Mouse (Mus musculus): Measurements from ENCODE around the gene Tnfrsf22. TPM values are rescaled to one million over a fixed set of nuclear protein-coding genes. Genes with fewer than 3 reads are reported as not detected.

Tnfrsf22 gene
- polyA plus RNA-seq, 1 experiment from 2014 or later: 8.1 TPM

DNA sequence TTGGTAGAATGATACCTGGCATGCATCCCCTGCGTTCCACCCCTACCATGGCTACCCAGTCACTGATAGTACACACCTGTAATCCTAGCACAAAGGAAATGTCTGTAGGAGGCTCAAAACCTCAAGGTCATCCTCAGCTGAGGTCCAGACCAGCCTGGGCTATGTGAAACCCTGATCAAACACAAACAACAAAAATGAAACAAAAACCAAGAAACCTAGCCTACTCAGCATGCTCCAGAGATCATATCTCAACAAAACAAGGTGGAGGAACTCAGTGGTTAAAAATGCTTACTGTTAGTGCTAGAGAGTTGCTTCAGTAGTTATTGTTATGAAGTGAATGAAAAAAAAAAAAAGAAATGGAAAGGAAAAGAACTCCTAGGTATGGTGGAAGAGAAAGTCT lies 20.9 kb downstream of the Tnfrsf22 start, which contains the start of gene Tnfrsf26:
Gene Tnfrsf26, minus strand, starts transcription at position 183 of the 400 bp plus-strand sequence.
- Histone ChIP-seq H3K27me3 (no peaks in the 10 kb centered on the region), H3K4me1 (no peaks in the 10 kb centered on the region), H3K9ac (no peak within 1 kb of the TSS), H3K36me3 (no peaks in the 10 kb centered on the region), H3K4me3 (no peak within 1 kb of the TSS), H3K4me2 (no peak within 1 kb of the TSS), H3K27ac (no peak within 1 kb of the TSS), H3K9me3 (no peaks in the 10 kb centered on the region)
- no peak for ATAC-seq (ENCODE audit: borderline replicate concordance, extremely low read depth, low FRiP score, low TSS enrichment)
- WGBS: 96% methylated on average over 1 of the region's 1 CpGs

DNA sequence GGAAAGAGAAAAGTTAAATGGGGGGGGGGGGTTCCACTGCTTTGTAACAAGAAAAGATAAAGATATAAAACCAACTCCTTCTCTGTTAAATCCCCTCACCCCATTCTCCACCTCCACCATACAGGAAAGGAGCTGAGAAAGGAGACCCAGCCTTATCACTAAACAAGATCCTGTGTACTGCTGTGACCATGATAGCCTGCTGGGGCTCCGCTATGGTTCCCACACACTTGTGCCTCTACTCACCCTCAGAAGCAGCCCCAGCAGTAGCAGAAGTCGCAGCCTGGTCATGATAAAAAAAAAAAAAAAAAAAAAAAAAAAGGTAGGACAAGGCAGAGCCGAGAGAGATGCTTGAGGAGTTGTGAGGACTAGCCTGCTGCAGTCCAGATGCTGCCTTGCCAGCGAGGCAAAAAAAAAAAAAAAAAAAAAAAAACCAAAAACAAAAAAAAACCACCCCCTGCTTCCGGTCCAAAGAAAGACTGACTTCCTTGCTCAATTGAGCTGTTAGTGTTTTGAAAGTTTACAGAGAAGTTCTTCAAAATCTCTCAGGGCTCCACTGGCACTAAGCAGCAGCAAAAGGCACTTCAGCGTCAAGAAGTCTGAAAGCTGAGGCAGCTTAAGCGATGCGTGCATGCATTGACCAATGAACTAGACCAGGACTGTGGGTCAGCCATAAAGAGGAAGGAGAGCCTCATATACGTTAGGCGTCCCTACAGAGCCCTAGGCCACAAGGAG lies 21.7 kb downstream of the Tnfrsf22 start:
- Histone ChIP-seq H3K27ac (no peak overlapping the region), H3K4me3 (no peak overlapping the region), H3K4me1 (no peaks in the 10 kb centered on the region), H3K9ac (no peak overlapping the region), H3K4me2 (no peak overlapping the region), H3K27me3 (no peaks in the 10 kb centered on the region), H3K9me3 (no peaks in the 10 kb centered on the region), H3K36me3 (no peaks in the 10 kb centered on the region)
- ATAC-seq (ENCODE audit: borderline replicate concordance, extremely low read depth, low FRiP score, low TSS enrichment): no peak
- WGBS: 50% methylated on average over 10 of the region's 10 CpGs

DNA sequence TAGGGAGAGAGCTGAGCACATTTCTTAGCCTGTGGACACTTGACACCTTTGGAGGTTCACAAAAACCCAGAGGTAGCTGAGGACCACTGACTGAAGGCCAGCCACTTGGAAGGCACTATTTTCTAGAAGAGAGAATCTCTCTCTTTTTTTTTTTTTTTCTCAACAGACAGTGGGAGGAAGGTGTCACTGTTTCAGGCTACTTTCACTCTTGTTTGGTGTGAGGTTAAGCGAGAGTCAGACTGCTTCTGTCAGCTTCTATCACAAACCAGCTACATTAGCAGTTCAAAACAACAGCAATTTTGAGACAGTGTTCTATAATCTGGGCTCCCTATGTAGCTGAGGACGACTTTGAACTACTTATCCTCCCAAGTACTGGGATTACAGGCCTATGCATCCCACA lies 23.3 kb downstream of the Tnfrsf22 start:
- ATAC-seq (ENCODE audit: borderline replicate concordance, extremely low read depth, low FRiP score, low TSS enrichment): no peak
- no peak overlapping the region for H3K27ac ChIP-seq
- H3K27me3 ChIP-seq: no peaks in the 10 kb centered on the region
- H3K4me1 ChIP-seq: no peaks in the 10 kb centered on the region
- no peak overlapping the region for H3K4me2 ChIP-seq
- no peaks in the 10 kb centered on the region for H3K9me3 ChIP-seq
- H3K4me3 ChIP-seq: no peak overlapping the region
- WGBS: 50% methylated on average over 2 of the region's 2 CpGs
- no peaks in the 10 kb centered on the region for H3K36me3 ChIP-seq
- H3K9ac ChIP-seq: no peak overlapping the region

DNA sequence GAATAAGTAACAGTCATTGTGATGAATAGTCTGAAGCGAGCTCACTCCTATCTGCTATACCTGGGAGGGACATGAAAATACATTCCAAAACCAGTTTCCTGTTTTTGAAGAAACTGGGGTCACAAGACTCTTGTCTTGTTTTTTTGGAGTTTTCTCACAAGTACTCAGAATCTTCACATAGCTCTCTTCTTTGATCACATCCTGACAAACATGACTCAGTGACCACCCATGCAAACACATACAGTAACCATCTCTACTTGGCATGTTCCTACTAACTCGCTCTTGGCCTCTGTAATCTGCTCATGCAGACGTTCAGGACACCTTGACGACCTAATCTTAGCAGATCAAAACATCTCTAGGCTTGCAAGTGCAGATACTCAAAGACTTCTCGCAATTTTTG lies 24.3 kb downstream of the Tnfrsf22 start:
- H3K9me3 ChIP-seq: no peaks in the 10 kb centered on the region
- WGBS: 55% methylated on average over 5 of the region's 5 CpGs
- ATAC-seq (ENCODE audit: borderline replicate concordance, extremely low read depth, low FRiP score, low TSS enrichment): no peak
- H3K27ac ChIP-seq: no peak overlapping the region
- H3K9ac ChIP-seq: no peak overlapping the region
- no peak overlapping the region for H3K4me3 ChIP-seq
- H3K36me3 ChIP-seq: no peaks in the 10 kb centered on the region
- H3K4me2 ChIP-seq: no peak overlapping the region
- H3K4me1 ChIP-seq: no peaks in the 10 kb centered on the region
- H3K27me3 ChIP-seq: no peaks in the 10 kb centered on the region

DNA sequence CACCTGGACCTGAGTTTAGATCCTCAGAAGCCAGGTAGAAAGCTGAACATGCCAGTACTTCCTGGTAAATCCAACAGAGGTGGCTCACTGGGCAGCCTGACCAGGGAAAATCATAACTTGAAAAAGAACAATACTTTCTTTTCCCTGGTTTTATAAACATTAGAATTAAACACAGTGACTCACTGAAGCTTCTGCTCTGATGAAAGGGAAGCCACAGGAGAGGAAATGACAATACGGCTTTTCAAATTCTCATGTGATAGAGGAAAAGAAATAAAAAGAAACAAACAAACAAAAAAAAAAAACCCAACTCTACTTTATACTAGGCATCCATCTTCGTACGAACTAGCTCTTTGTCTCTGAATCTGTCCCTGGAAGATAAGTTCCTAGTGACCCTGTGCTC lies 24.9 kb downstream of the Tnfrsf22 start:
- WGBS: 65% methylated on average over 3 of the region's 3 CpGs
- Histone ChIP-seq H3K27me3 (no peaks in the 10 kb centered on the region), H3K27ac (no peak overlapping the region), H3K4me2 (no peak overlapping the region), H3K9ac (no peak overlapping the region), H3K4me3 (no peak overlapping the region), H3K4me1 (no peaks in the 10 kb centered on the region), H3K36me3 (no peaks in the 10 kb centered on the region), H3K9me3 (no peaks in the 10 kb centered on the region)
- no peak for ATAC-seq (ENCODE audit: borderline replicate concordance, extremely low read depth, low FRiP score, low TSS enrichment)

DNA sequence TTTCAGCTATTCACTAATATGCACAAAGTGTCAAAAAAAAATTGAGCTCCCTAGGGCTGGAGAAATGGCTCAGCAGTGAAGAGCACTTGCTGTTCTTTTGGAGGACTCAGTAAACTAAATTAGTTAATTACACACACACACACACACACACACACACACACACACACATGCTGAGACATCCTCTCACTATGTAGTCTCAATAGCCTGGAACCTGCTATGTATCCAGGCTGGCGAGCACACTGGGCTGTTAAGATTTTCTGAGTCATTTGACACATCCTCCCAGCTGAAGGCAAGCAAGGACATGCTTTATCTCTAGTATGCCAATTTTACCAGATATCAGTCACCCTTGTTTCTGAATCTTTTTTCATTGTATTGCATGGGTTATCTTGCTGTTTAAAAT lies 28.5 kb downstream of the Tnfrsf22 start:
- no peak overlapping the region for H3K4me3 ChIP-seq
- no peaks in the 10 kb centered on the region for H3K27me3 ChIP-seq
- 34% methylated on average over 1 of the region's 1 CpGs for WGBS
- H3K9ac ChIP-seq: no peak overlapping the region
- H3K4me1 ChIP-seq: no peaks in the 10 kb centered on the region
- no peaks in the 10 kb centered on the region for H3K9me3 ChIP-seq
- no peaks in the 10 kb centered on the region for H3K36me3 ChIP-seq
- no peak for ATAC-seq (ENCODE audit: borderline replicate concordance, extremely low read depth, low FRiP score, low TSS enrichment)
- no peak overlapping the region for H3K4me2 ChIP-seq
- H3K27ac ChIP-seq: no peak overlapping the region

DNA sequence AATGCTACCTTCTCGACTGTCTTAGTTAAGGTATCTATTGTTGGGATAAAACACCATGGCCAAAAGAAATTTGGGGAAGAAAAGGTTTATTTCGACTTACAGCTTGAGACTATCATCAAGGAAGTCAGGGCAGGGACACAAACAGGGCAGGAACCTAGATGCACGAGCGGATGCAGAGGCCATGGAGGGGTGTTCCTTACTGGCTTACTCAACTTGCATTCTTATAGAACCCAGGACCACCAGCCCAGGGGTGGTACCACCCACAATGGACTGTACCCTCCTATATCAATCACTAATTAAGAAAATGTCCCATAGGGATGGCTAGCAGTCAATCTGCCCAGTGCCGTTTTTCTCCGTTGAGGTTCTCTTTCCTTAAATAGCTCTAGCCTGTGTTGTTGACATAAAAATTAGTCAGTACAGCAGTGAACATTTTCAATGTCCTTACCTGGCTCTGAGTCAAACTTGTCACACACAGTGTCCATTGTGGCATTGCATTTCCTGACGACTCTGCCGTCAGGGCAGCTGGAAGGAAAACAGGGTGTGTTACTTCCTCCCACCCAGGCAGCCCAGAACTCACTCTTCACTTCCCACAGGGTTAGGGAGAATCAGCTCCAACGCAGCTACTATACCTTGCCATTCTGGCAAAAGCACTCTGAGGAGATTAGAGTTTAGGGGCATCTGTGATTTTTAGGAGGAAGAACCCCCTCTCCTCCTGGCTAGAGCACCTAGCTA lies 34.9 kb downstream of the Tnfrsf22 start:
- no peaks in the 10 kb centered on the region for H3K36me3 ChIP-seq
- 0 out of 2 replicates have a peak, but pooled peaks cover 4% of the 10 kb centered on the region for H3K4me1 ChIP-seq
- H3K4me3 ChIP-seq: no peak overlapping the region
- WGBS: 40% methylated on average over 9 of the region's 9 CpGs
- peak overlapping the region; percentile 7 for H3K4me2 ChIP-seq
- H3K9ac ChIP-seq: no peak overlapping the region
- ATAC-seq (ENCODE audit: borderline replicate concordance, extremely low read depth, low FRiP score, low TSS enrichment): peak; percentile 39; the same call in 1 of the 2 replicates
- no peaks in the 10 kb centered on the region for H3K27me3 ChIP-seq
- H3K27ac ChIP-seq: peak overlapping the region; percentile 54
- H3K9me3 ChIP-seq: no peaks in the 10 kb centered on the region

DNA sequence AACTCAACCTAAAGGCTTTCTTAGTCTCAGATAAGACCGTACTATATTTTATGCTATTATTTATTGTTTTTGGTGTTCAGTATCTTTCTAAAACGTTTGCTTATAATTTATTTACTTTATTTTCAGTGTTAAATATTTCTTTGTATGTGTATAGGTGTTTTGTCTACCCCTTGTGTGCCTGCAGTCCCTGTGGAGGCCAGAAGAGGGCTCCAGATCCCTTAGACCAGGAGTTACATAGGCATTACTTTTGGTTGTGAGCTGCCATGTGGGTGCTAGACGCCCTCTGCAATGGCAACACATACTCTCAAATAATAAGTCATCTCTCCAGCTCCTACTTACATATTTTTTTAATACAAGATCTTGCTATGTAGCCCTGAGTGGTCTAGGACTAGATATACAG lies 37.2 kb downstream of the Tnfrsf22 start:
- Histone ChIP-seq H3K4me2 (no peak overlapping the region), H3K27ac (no peak overlapping the region), H3K4me1 (0 out of 2 replicates have a peak, but pooled peaks cover 4% of the 10 kb centered on the region), H3K9me3 (no peaks in the 10 kb centered on the region), H3K4me3 (no peak overlapping the region), H3K9ac (no peak overlapping the region), H3K27me3 (no peaks in the 10 kb centered on the region), H3K36me3 (no peaks in the 10 kb centered on the region)
- 56% methylated on average over 3 of the region's 3 CpGs for WGBS
- no peak for ATAC-seq (ENCODE audit: borderline replicate concordance, extremely low read depth, low FRiP score, low TSS enrichment)

DNA sequence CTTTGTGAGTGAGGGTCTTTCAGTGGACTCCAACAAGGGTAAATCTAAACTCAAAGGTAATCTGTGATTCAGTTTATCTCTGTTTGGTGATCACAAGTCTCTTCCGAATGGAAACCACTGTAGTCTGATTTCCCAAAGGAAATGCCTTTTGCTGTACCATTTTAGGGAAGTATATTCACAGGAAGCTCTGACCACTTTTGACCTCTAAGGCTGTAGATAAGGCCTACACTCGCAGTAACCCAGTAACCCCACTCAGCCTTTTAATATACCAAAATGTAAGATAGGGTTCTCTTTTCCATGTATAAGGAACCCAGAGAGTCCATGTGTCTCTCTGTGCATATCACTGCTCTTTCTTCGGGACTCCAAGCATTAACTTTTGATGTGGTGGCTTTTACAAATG lies 44.1 kb downstream of the Tnfrsf22 start:
- Histone ChIP-seq H3K4me3 (no peak overlapping the region), H3K9me3 (no peaks in the 10 kb centered on the region), H3K27ac (no peak overlapping the region), H3K27me3 (no peaks in the 10 kb centered on the region), H3K9ac (no peak overlapping the region), H3K4me1 (0 out of 2 replicates have a peak, but pooled peaks cover 2% of the 10 kb centered on the region), H3K4me2 (no peak overlapping the region), H3K36me3 (no peaks in the 10 kb centered on the region)
- ATAC-seq (ENCODE audit: borderline replicate concordance, extremely low read depth, low FRiP score, low TSS enrichment): no peak
- 72% methylated on average over 3 of the region's 3 CpGs for WGBS

DNA sequence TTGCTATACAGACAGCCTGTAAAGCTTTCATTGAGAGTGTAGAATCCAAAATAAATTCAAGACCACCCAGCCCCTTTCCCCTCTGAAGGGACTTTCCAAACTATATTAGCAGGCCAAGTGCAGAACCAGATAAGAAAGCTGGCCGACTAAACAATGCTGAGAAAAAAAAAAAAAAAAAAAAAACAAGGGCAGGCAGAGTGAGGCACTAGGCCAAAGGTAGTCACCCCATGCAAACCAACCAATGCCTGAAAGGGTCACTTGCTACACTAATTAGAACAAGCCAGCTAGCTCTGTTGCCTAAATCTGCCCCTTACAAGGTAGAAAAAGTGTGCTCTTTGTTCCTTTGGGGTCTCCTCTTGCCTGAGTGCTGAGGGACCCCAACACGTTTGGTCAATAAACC lies 44.6 kb downstream of the Tnfrsf22 start:
- Histone ChIP-seq H3K36me3 (no peaks in the 10 kb centered on the region), H3K4me3 (no peak overlapping the region), H3K9ac (no peak overlapping the region), H3K27me3 (no peaks in the 10 kb centered on the region), H3K4me1 (0 out of 2 replicates have a peak, but pooled peaks cover 2% of the 10 kb centered on the region), H3K9me3 (no peaks in the 10 kb centered on the region), H3K4me2 (no peak overlapping the region), H3K27ac (no peak overlapping the region)
- ATAC-seq (ENCODE audit: borderline replicate concordance, extremely low read depth, low FRiP score, low TSS enrichment): no peak
- 61% methylated on average over 2 of the region's 2 CpGs for WGBS

DNA sequence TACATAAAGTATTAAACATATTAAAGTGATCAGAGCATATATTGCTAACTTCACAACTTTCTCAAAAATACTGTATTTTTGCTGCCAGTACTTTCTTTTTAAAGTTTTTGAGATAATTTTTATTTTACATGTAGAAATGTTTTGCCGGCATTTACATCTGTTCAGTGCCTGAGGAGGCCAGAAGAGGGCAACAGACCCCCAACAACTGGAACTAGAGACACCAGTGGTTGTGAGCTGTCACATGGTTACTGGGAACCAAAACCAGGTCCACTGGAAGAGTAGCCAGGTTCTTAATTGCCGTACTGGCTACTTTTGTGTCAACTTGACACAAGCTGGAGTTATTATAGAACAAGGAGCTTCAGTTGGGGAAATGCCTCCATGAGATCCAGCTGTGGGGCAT lies 47.8 kb downstream of the Tnfrsf22 start:
- Histone ChIP-seq H3K4me3 (no peak overlapping the region), H3K4me2 (no peak overlapping the region), H3K36me3 (no peaks in the 10 kb centered on the region), H3K9me3 (no peaks in the 10 kb centered on the region), H3K4me1 (peaks cover 18% of the 10 kb centered on the region), H3K9ac (no peak overlapping the region), H3K27me3 (no peaks in the 10 kb centered on the region), H3K27ac (no peak overlapping the region)
- WGBS: 72% methylated on average over 2 of the region's 2 CpGs
- no peak for ATAC-seq (ENCODE audit: borderline replicate concordance, extremely low read depth, low FRiP score, low TSS enrichment)

DNA sequence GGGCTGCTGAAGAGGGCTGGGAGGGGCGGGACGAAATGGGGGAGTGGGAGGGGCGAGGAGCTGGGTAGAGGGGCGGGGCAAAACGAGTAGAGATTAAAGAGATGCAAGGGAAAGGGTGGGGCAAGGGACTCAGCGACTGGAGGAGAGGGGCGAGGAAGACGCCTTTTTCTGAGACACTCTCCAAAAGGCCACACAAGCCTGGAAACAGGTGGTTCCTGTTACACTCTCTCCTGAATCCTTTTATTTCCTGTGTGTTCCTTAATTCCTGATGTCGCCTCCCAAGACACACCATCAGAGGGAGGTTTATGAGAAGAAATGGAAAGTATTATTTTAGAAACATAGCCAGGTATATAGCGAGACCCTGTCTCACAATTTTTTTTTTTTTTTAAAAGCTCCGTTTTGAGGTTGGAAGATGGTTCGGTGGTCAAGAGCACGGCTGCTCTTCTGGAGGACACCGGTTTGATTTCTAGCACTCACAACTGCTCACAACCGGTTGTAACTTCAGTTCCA lies 49.2 kb downstream of the Tnfrsf22 start:
- WGBS: 4% methylated on average over 15 of the region's 15 CpGs
- Histone ChIP-seq H3K9ac (peak overlapping the region; percentile 33; the same call in 1 of the 2 replicates), H3K9me3 (no peaks in the 10 kb centered on the region), H3K27me3 (no peaks in the 10 kb centered on the region), H3K4me2 (peak overlapping the region; percentile 75), H3K27ac (no peak overlapping the region), H3K36me3 (no peaks in the 10 kb centered on the region), H3K4me1 (peaks cover 18% of the 10 kb centered on the region), H3K4me3 (peak overlapping the region; percentile 74)
- ATAC-seq (ENCODE audit: borderline replicate concordance, extremely low read depth, low FRiP score, low TSS enrichment): no peak
